Mouse (Mus musculus) hindbrain, embryonic 11.5 days (tissue): Measurements from ENCODE around the gene Serpina3b. TPM values are rescaled to one million over a fixed set of nuclear protein-coding genes. Genes with fewer than 3 reads are reported as not detected.

ENCODE experiments used
- ATAC-seq: fragments of 200-750 bp; cut with Nextera tagmentation; 2 replicates; pipeline ENCODE4 v1.8.0; 2017; ENCODE audit warnings: mild to moderate bottlenecking, moderate TSS enrichment, moderate library complexity; ENCODE audit not compliant: low FRiP score
- DNase-seq: peaks from one replicate; pipeline ENCODE4 v3.0.0-alpha.2; 2015; ENCODE audit warnings: low spot score
- H3K27ac ChIP-seq: fragments of 300-500 bp; sonication (generic); 2 replicates; pipeline ENCODE4 v1.5.1; 2014; ENCODE audit warnings: mild to moderate bottlenecking, low read depth, low read length
- H3K27me3 ChIP-seq: fragments of 300-500 bp; sonication (generic); 2 replicates; pipeline ENCODE4 v1.6.1; 2014; ENCODE audit warnings: mild to moderate bottlenecking, low read length, moderate library complexity, mixed read lengths; ENCODE audit not compliant: control insufficient read depth, insufficient read depth
- H3K36me3 ChIP-seq: fragments of 300-500 bp; sonication (generic); 2 replicates; pipeline ENCODE4 v1.6.1; 2014; ENCODE audit warnings: mild to moderate bottlenecking, low read length, moderate library complexity, mixed read lengths; ENCODE audit not compliant: control insufficient read depth, insufficient read depth
- H3K4me1 ChIP-seq: fragments of 300-500 bp; sonication (generic); replicated peaks from 2 replicates; pipeline ENCODE4 v1.6.1; 2014; ENCODE audit warnings: low read length, mixed read lengths; ENCODE audit not compliant: control insufficient read depth, insufficient read depth
- H3K4me2 ChIP-seq: fragments of 300-500 bp; sonication (generic); replicated peaks from 2 replicates; pipeline ENCODE4 v1.6.1; 2014; ENCODE audit warnings: mild to moderate bottlenecking, low read depth, low read length
- H3K4me3 ChIP-seq: fragments of 300-500 bp; sonication (generic); 2 replicates; pipeline ENCODE4 v1.5.1; 2014; ENCODE audit warnings: low read depth, low read length
- H3K9ac ChIP-seq: fragments of 300-500 bp; sonication (generic); 2 replicates; pipeline ENCODE4 v1.6.1; 2014; ENCODE audit warnings: low read depth, low read length
- H3K9me3 ChIP-seq: fragments of 300-500 bp; sonication (generic); 2 replicates; pipeline ENCODE4 v1.6.1; 2016; ENCODE audit warnings: low read length; ENCODE audit not compliant: control insufficient read depth
- WGBS: fragments of 180-500 bp; shearing (Covaris S2); extraction: QIAGEN DNeasy Blood & Tissue Kit; methylation state at CpG from one replicate; pipeline ENCODE4 v1.1.7; 2014; 5-methylcytosine and 5-hydroxymethylcytosine counted together
- polyA plus RNA-seq: library from polyadenylated mRNA; unstranded; fragments of >200 nt; fragmentation: Nextera tagmentation; extraction: Ambion mirVana; gene quantifications from 2 replicates; pipeline ENCODE4 v1.2.1, GENCODE M21; 2014

Gene Serpina3b
- polyA plus RNA-seq, 1 experiment from 2014 or later = not detected

DNA sequence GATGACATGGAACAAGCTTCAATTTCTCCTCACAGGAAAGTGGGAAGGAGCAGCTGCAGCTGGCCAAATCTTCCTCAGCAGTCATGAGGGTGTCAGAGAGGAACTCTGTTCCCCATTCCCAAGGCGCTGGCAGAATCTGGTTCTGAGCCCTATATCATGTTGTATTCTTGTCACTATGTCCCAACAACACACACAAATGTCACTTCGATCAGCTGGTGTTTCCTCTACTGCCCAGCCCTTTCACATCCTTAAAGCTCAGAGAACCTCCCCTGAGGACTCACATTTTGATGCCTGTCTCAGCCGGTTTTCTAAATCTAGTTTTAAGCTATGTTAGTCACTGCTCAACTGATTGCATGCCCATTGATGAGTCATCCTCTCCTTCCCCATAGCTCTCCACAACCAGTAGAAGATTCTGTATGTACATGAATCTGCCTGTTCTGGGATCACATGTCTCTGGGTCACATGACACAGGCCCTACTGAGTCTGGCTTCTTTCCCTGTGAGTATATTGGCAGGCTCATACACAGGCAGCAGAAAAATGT lies 58.3 kb downstream of the Serpina3b start:
- WGBS = 89% methylated on average over 3 of the region's 3 CpGs

More for the DNA sequence above, 58.3 kb downstream of the Serpina3b start:
- Histone ChIP-seq H3K4me1 (no peaks in the 10 kb centered on the region), H3K4me2 (no peak overlapping the region), H3K36me3 (no peaks in the 10 kb centered on the region), H3K4me3 (no peak overlapping the region), H3K9me3 (no peaks in the 10 kb centered on the region), H3K27me3 (no peaks in the 10 kb centered on the region), H3K27ac (no peak overlapping the region), H3K9ac (no peak overlapping the region)
- DNase-seq = no peak
- ATAC-seq = no peak

Other genes starting within 250 kb of the Serpina3b start
- gene Serpina1c, start 223.1 kb upstream of the Serpina3b start, polyA plus RNA-seq = not detected in 2 replicates
- gene Serpina1e, start 169.0 kb upstream of the Serpina3b start, polyA plus RNA-seq = not detected in 2 replicates
- gene Serpina11, start 138.0 kb upstream of the Serpina3b start, polyA plus RNA-seq = not detected in 2 replicates
- gene Serpina9, start 114.2 kb upstream of the Serpina3b start, polyA plus RNA-seq = not detected in 2 replicates
- gene Serpina12, start 83.6 kb upstream of the Serpina3b start, polyA plus RNA-seq = not detected in 2 replicates
- gene Serpina5, start 26.9 kb upstream of the Serpina3b start, polyA plus RNA-seq = not detected in 2 replicates
- not detected in 2 replicates for gene Serpina3a, start 15.3 kb upstream of the Serpina3b start, polyA plus RNA-seq
- gene Serpina3c, start 25.9 kb downstream of the Serpina3b start, polyA plus RNA-seq = not detected in 2 replicates
- gene Serpina3f, start 86.5 kb downstream of the Serpina3b start, polyA plus RNA-seq = 0.28 and 0.37 TPM in 2 replicates
- gene Serpina3g, start 108.2 kb downstream of the Serpina3b start, polyA plus RNA-seq = 0.14 and 0.47 TPM in 2 replicates
- gene Serpina3i, start 135.1 kb downstream of the Serpina3b start, polyA plus RNA-seq = 0.40 TPM in 1 of 2 replicates, not detected in the other
- gene Serpina3j, start 186.6 kb downstream of the Serpina3b start, polyA plus RNA-seq = not detected in 2 replicates
- not detected in 2 replicates for gene Serpina3k, start 210.5 kb downstream of the Serpina3b start, polyA plus RNA-seq
- not detected in 2 replicates for gene Serpina3m, start 210.5 kb downstream of the Serpina3b start, polyA plus RNA-seq